Mouse (Mus musculus) layer of hippocampus, postnatal 36 days (tissue): ENCODE data around the gene Fxyd5. TPM values are rescaled to one million over a fixed set of nuclear protein-coding genes. Genes with fewer than 3 reads are reported as not detected.
A peak's percentile ranks its signal among the peaks of the same experiment; 100 is the strongest.

ENCODE experiments used
- DNase-seq, 2 experiments: peaks; one replicate each; pipeline ENCODE4 v3.0.0; 2022
- total RNA-seq, 2 experiments: library from RNA; stranded (reverse); gene quantifications; 2 replicates each; pipeline ENCODE4 v1.2.3; 2021

Fxyd5 gene
- total RNA-seq, result 10 to 100 TPM; 23.3 to 26.5 TPM

GRCm38 (mm10) chr7:31042431-31042910 is at the start of gene Fxyd5:
Gene Fxyd5, minus strand, starts transcription at chr7:31042481.
- DNase-seq, result no peak

GRCm38 (mm10) chr7:31089721-31090120 is 47.4 kb upstream of the Fxyd5 start:
- DNase-seq, result no peak

- no peak for DNase-seq
Observed at GRCm38 (mm10) chr7:31088206-31088605, 45.9 kb upstream of the Fxyd5 start.

- no peak for DNase-seq
Observed at GRCm38 (mm10) chr7:31087262-31087661, 45.0 kb upstream of the Fxyd5 start.

- DNase-seq, result no peak
Observed at GRCm38 (mm10) chr7:31086175-31086755, 44.0 kb upstream of the Fxyd5 start.

GRCm38 (mm10) chr7:31085171-31085570 is 42.9 kb upstream of the Fxyd5 start:
- DNase-seq, result peak; percentile 19 to 37

GRCm38 (mm10) chr7:31084140-31084539 is 41.9 kb upstream of the Fxyd5 start:
- no peak for DNase-seq

- DNase-seq, result peak in 1 of 2 experiments; percentile 50
Observed at GRCm38 (mm10) chr7:31082831-31083588, 40.7 kb upstream of the Fxyd5 start.

- no peak for DNase-seq
Observed at GRCm38 (mm10) chr7:31082106-31082505, 39.8 kb upstream of the Fxyd5 start.

- DNase-seq, result no peak
Observed at GRCm38 (mm10) chr7:31081106-31081505, 38.8 kb upstream of the Fxyd5 start.

- no peak for DNase-seq
Observed at GRCm38 (mm10) chr7:31080611-31081010, 38.3 kb upstream of the Fxyd5 start.

GRCm38 (mm10) chr7:31079670-31080069 is 37.4 kb upstream of the Fxyd5 start:
- DNase-seq, result no peak

- DNase-seq, result peak; percentile 34 to 48
Observed at GRCm38 (mm10) chr7:31077885-31078445, 35.7 kb upstream of the Fxyd5 start.

GRCm38 (mm10) chr7:31077470-31077869 is 35.2 kb upstream of the Fxyd5 start:
- DNase-seq, result peak in 1 of 2 experiments; percentile 61

- no peak for DNase-seq
Observed at GRCm38 (mm10) chr7:31076492-31076891, 34.2 kb upstream of the Fxyd5 start, which contains the start of gene Fxyd3. Gene Fxyd3, minus strand, starts transcription at chr7:31076704.

GRCm38 (mm10) chr7:31074713-31075069 is 32.4 kb upstream of the Fxyd5 start:
- DNase-seq, result peak; percentile 56 to 65

- DNase-seq, result no peak
Observed at GRCm38 (mm10) chr7:31074061-31074712, 31.9 kb upstream of the Fxyd5 start.

GRCm38 (mm10) chr7:31073546-31073945 is 31.3 kb upstream of the Fxyd5 start:
- no peak for DNase-seq

GRCm38 (mm10) chr7:31072326-31072725 is 30.0 kb upstream of the Fxyd5 start:
- DNase-seq, result no peak

- DNase-seq, result no peak
Observed at GRCm38 (mm10) chr7:31070324-31070723, 28.0 kb upstream of the Fxyd5 start.

- DNase-seq, result no peak
Observed at GRCm38 (mm10) chr7:31069491-31069890, 27.2 kb upstream of the Fxyd5 start.

GRCm38 (mm10) chr7:31067836-31068235 is 25.6 kb upstream of the Fxyd5 start:
- DNase-seq, result peak in 1 of 2 experiments; percentile 53

GRCm38 (mm10) chr7:31063074-31063560 is 20.8 kb upstream of the Fxyd5 start:
- DNase-seq, result no peak
